Mouse (Mus musculus) E14TG2a.4 (cell line): ENCODE measurements around the gene Cdk19.

Source experiments
- CTCF ChIP-seq: conservative IDR thresholded peaks from 2 replicates; pipeline ENCODE4 v1.5.1; 2014; ENCODE audit warnings: low read length
- POU5F1 ChIP-seq: IDR thresholded peaks from 2 replicates; pipeline ENCODE4 v1.6.1; 2014; ENCODE audit warnings: low read length, borderline replicate concordance

- TF ChIP-seq CTCF, result no peak
- no peak for TF ChIP-seq POU5F1
Observed at GRCm38 (mm10) chr10:40359131-40359530, 19.8 kb downstream of the Cdk19 start.
